Mouse (Mus musculus) c-Kit-positive CD71-negative TER-119-negative erythroid progenitor cells, embryonic 14.5 days (primary cell): ENCODE measurements around the gene Gm8281.
"Not testable (repeated sequence)": the region's sequence is repeated elsewhere in the genome, so short reads cannot be mapped to it uniquely, and the experiment has no call there.

ENCODE experiments used
- DNase-seq: peaks from one replicate; pipeline ENCODE4 v3.0.0-alpha.2; 2013; ENCODE audit warnings: low read depth

The Gm8281 gene

GRCm38 (mm10) chr14:5070611-5071490 lies at the start of gene Gm8281:
Gene Gm8281 (plus strand): TSS chr14:5071040.
- DNase-seq: not testable (repeated sequence)

GRCm38 (mm10) chr14:5050329-5050728 lies 20.5 kb upstream of the Gm8281 start, which contains the start of gene 4930555G01Rik:
Gene 4930555G01Rik (plus strand): TSS chr14:5050629.
- DNase-seq: not testable (repeated sequence)

GRCm38 (mm10) chr14:5131219-5131618 lies 60.4 kb downstream of the Gm8281 start, which contains the start of gene Gm8279:
Gene Gm8279 (plus strand): TSS chr14:5131519.
- DNase-seq: not testable (repeated sequence)
